Mouse (Mus musculus): ENCODE data around the gene Olfr522. TPM values are rescaled to one million over a fixed set of nuclear protein-coding genes. Genes with fewer than 3 reads are reported as not detected.
A peak's percentile ranks its signal among the peaks of the same experiment; 100 is the strongest.
"Not testable (repeated sequence)": the region's sequence is repeated elsewhere in the genome, so short reads cannot be mapped to it uniquely, and the experiment has no call there.

Gene Olfr522
- total RNA-seq, 2 experiments from 2014 or later = not detected

DNA sequence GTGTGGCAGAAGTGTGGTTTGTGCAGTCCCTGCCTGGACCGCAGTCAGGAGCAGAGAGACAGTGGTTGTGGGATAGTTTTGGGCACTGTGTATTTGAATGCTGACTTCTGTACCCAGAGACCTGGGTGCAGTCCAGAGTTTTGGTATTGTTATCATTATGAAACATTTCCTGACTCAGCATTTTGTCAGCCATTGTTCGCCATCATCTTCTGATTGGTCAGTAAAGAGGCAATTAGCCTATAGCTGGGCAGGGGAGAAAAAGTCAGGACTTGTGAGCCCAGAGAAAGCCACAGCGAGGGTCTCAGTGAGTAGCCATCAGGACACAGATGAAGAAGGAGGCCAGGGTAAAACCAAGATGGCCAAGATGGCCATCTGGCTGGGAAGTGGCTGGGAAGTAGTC is 4.2 kb downstream of the Olfr522 start:
- DNase-seq = no peak

DNA sequence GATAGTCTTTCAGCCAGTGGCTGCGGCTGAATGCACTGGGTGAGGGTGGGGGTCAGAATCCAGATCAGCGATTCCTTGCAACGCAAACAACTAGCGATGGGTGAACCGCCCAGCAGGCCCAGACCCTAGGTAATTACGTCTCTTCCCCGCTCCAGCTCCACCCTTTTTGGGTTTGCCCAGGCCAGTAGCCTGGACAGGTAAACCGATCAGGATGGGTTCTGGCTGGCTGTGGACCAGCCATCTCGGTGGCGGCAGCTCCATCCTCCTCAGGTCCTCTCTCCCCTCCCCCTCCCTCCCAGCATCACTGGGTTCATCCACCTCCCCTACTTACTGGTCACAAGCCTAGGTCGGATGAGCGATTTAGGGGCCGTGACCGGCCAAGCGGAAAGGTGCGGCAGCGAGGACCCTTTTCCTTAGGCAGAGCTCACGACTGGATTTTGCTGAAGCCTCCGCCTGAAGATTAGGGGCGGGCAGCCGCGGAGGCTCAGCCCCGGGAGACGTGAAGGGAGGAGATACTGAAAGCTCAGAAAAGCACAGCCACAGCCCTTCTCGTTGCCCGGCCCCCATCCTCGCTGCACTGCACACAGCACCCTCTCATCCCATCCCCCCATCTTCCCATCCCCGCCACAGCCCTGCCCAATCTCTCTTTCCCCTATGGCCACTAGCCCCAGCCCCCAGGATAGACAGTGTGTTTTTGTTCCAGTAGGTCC is 10.2 kb downstream of the Olfr522 start, which contains the start of gene Sprn:
TSS of gene Sprn (minus strand) at position 660 of the 710 bp plus-strand sequence.
- DNase-seq = peak; percentile 70 to 78

DNA sequence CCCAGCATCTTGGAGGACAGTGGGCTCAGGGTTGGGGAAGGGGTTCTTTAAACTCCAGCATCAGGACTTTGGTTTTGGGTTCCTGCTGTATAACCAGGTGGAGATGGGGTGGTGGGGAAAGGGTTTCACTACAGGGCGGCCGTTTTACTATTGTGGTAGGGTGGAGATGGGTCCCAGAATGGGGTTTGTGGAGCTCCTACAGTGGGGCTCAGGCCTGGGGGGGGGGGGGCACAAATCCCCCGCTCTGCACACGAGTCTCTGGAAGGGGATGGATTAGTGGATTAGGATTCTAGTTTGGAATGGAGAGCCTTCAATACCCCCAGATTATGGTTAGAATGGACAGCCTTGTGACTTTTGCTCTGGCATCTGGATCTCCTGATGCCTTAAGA is 10.7 kb downstream of the Olfr522 start:
- DNase-seq = no peak

DNA sequence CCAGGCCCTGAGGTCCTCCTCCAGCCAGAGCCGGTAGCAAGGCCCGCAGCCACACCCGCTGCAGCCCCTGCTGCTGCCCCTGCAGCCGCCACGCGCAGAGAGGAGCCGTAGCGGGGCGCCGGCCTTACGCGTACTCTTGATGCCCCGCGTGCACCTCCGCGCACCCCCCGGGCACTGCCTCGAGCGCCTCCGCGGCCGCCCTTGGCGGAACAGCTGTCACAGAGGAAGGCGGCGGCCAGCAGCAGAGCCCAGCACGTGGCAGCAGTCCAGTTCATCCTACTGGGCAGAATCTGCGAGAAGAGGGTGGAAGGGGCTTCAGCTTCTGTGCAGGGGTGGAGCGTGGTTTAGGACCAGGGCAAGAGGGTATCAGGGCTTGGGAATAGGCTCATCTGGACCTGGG is 11.2 kb downstream of the Olfr522 start:
- DNase-seq = peak; percentile 43 to 52

DNA sequence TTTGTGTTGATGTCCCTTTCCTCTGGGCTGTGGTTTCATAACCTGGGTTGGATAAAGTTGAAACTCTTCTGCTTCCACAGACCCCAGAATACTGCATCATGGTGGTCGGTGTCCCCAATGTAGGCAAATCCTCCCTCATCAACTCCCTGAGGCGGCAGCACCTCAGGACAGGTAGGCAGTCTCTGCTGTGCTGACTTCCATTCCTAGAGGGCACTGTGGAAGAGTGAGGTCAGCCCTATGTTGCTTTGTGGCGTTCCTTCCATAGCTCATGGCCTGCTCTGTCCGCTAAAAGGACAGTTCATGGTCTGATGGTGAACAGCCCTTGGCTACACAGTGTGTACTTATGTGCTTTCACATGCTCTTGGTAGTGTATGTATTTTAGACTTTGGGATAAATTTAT is 20.0 kb downstream of the Olfr522 start:
- DNase-seq = no peak

DNA sequence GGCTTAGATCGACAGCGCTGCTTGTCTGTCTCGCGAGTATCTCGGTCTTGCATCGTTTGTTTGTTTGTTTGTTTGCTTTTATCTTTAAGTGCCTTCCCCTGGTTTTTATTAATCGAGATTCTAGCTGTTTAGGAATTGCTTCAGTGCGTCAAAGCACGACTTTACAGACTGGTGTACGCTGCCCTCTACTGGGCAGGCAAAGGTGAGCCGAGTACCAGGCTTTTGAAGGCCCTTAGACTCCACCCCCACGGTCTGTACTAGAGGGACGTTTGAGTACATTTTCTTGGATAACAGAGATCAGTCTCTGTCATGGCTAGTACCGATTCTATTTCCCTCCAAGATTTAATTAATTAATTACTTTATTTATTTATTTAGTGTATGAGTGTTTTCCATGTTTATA is 23.2 kb downstream of the Olfr522 start:
- DNase-seq = peak in 1 of 2 experiments; percentile 59

DNA sequence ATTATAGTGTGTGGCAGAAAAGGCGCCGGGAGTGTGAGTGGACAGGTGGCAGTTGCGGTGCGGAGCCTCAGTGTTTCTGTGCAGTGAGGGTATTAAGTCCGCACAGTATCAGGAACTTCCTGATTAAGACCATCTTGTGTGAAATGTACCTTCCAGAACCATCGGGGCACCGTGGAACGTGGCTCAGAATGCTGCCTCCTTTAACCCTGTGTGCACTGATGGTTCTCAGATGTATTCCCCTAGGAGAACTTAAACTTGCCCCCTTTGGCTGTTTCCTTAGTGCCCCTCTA is 26.6 kb downstream of the Olfr522 start:
- DNase-seq = no peak

DNA sequence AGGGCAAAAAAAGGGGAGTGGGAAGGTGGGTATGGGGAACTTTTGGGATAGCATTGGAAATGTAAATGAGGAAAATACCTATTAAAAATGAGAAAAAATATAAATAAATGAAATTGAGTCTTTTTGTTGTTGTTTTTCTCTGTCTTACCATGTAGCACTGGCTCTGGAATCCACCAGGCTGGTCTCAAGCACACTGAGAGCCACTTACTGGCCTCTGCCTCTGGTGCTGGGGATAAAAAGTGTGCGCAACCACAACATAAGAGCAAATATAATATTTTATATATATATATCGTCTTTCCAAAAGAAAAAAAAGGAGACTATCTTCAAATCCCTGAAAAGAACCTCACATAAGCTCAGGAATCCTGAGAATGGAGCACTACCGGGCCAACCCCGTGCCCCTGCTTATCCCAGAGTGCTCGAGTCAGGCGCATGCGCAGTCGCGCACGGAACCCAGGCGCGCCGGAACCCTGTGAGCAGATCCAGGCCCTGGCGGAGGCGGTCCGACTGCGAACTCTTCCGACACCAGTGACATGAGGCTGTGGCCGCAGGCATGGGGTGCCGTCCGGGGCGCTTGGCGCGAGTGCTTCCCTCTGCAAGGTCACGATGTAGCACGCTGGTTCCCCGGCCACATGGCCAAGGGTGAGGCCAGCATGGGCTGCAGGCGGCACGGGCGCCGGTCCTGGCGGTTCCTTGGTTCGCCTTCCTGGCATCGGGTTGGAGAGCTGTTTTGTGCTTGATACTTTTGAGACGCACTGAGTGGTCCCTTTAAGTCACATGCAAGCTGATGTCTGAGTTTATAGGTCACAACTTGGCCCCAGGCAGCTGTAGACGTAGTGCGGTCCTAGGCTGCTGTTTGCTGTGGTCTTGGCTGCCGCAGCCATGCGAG is 27.2 kb downstream of the Olfr522 start, which contains the start of gene Mtg1:
TSS of gene Mtg1 (plus strand) at position 430 of the 886 bp plus-strand sequence.
- DNase-seq = peak; percentile 95 to 97

DNA sequence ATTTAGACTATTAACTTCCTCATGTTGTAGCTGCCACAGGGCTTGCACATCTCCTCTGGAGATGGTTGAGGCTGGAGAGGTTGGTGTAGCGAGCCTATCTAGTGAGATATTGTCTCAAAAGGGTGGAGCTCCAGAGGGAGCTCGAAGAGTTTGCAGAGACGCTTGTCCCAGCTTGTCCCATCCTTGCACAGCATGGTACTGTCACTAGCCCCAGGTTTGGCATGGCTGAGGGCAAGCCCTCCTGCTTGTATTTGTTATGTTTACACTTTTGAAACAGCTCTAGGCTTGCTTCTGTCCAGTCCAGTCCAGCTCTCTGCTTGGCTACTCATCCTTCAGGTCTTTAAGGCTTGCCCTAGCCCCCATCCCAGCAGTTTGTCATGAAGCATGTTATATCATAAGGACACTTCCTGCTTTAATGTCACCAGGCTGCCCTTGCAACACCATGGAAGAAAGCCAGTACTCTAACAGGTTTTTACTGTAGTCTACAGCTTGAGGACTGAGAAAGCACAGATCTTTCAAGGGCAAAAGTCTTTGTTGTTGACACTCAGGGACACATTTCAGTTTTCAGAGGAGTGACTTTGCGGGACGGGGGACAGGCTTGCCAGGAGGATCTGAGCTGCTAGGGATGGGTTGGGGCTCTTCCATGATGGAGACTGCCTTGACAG is 29.3 kb downstream of the Olfr522 start:
- no peak for DNase-seq

DNA sequence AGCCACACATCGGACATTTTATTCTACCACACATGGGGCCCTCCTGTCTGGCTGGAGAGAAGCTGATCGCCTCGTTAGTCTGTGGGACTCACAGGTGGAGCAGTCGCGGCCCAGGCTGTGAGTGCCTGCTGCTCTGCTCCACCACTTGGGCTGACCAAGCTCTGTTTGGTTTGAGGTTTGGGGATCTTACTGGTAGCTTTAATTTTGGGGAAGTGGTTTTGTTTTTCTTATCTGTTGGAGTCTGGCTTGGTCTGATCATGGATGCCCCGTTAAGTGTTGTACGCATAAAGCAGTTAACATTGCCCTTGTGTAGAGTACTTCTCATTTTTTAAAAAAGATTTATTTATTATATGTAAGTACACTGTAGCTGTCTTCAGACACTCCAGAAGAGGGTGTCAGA is 30.5 kb downstream of the Olfr522 start:
- DNase-seq = not testable (repeated sequence)

DNA sequence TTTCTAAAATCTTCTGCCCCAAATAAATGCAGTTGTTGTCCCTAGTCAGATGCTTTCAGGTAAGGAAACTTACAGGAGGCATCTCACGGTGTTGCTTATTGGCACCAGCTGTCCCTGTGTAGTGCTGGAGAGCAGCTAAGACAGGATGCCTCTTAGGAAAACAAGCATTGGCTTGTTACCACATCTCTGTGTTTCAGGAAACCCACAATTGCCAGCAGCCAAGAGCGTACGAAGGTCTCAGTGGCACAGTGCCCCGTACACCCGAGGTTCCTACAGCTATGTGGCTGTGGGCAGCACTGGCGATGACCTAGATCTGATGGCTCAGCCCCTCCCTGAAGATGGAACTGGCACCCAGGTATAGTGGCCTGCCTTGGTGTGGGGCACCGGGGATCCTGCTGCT is 32.4 kb downstream of the Olfr522 start:
- not testable (repeated sequence) for DNase-seq

DNA sequence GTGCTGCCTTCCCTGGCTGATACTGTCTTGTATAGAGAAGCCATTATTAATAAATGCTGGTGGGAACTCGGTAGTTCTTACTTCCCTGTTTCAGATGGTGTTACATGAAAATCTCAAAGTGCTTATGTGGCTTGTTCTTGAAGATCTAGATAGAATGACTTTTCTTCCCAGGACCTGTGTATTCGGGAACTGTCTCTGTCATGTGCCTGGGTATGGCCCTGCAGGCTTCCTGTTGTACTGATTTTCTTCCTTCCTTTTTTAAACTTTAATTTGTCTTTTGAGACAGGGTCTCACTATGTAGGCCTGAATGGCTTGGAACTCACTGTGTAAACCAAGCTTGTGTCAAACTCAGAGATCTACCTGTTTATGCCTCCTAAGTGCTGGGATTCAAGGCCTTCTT is 36.7 kb downstream of the Olfr522 start:
- no peak for DNase-seq

DNA sequence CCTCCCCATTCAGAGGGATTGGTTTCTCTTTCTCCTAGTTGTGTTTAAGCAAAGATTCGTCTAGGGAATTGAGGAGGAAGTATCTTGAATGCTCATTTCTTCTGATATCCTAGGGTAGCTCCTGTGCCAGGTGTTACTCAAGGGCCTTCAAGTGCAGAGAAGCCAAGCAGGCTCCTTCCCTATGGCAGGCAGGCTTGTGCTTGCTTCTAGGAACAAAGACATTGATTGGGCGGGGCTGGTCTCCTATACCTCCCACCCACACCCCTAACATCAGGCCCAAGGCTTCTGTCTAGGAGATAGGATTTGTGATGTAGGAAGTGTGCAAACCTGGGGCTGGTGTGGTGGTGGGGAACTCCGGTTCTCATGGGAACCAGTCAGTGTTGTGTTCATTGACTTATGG is 37.6 kb downstream of the Olfr522 start:
- no peak for DNase-seq

DNA sequence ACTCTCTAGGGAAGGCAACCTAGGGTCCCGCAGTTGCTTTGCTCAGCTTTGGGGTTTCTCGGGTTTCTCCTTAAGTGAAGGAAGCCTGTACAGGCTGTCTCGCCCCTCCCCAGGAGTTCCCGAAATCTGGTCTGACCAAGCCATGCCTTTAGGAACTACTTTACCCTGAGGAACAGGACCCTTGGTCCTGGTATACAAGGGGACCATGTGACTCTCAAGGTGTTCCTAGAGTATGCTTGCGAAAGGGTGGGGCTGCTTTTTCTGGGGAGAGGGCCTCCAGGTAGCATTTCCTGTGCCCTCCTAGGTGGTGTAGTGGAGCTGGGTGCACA is 38.6 kb downstream of the Olfr522 start:
- DNase-seq = no peak

DNA sequence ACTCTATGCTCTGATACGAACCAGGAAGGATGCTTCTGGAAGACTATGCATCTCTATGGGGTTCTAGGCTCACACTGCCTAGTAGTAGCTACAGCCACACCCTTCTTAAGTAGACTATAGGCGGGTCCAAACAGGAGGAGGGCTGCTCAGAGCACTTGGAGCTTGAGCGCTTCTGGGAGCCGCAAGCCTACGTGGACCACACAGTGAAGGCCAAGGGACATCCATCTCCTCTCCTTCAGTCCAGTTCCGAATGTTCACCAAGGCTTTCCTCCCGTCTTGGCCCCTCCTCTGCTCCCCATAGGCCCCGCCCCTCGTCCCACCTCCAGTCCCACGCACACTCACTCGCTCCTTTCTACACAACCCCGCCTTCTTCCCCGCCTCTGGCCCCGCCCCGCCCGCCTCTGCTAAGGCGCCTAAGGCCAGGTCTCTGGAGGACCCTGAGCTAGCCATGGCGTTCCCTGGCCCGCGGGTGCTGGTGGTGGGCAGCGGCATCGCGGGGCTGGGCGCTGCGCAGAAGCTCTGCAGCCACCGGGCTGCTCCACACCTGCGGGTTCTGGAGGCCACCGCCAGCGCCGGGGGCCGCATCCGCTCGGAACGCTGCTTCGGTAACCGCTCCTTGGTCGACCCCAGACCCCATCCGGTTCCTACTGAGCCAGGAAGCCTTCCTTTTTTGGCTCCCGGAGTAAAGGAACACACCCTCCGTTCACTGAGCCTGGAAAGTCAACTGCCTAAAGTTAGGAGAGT is 39.1 kb downstream of the Olfr522 start:
- peak; percentile 85 to 87 for DNase-seq

DNA sequence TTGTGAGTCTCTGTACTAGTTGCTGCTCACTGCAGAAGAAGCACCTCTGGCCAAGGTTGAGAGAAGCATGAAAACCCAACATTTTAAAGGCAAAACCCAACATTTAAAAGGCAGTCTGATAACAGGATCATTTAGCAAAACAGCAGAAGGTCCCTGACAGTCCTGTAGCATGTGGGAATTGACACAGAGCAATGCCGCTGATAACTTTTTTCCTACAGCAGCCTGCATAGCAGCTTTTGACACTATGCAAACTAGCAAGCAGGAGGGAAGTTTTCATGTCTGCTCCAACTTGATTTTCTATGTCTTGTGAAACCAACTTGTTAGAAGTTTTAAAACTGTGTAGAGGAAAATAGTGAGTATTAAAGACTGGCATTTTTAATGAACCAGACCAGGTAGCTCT is 40.2 kb downstream of the Olfr522 start:
- DNase-seq = no peak

DNA sequence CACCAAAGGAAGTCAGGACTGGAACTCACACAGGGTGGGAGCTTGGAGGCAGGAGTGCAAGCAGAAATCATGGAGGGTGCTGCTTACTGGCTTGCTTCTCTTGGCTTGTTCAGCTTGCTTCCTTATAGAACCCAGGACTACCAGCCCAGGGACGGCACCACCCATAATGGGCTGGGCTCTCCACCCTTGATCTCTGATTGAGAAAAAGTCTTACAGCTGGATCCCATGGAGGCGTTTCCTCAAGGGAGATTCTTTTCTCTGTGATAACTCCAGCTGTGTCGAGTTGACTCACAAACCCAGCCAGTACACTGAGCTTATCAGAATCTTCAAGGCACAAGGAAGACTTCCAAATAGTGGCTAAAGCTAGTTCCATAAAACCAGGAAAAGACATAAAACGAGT is 41.8 kb downstream of the Olfr522 start:
- DNase-seq = no peak

DNA sequence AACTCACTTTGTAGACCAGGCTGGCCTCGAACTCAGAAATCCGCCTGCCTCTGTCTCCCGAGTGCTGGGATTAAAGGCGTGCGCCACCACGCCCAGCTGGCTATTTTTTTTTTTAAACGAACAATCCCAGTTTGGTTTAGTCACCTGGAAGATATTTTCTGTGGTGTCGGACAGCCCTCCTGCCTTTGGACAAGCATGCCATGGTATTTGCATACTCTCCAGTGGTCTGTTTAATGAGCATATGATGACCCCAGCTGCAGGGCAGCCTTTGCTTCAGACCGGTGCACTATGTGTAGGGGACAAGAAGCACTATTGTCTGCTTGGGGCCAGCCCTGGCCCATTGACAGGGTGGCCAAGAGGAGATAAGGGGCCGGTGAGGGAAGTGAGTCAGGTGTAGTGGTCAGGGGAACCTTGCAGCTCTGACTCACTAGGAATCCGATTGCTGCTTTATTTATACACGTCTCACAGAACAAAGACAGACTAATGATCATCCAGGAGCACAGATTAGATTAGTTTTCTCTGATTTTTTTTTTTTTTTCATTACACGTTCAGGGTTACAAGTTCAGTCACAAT is 43.1 kb downstream of the Olfr522 start:
- no peak for DNase-seq

DNA sequence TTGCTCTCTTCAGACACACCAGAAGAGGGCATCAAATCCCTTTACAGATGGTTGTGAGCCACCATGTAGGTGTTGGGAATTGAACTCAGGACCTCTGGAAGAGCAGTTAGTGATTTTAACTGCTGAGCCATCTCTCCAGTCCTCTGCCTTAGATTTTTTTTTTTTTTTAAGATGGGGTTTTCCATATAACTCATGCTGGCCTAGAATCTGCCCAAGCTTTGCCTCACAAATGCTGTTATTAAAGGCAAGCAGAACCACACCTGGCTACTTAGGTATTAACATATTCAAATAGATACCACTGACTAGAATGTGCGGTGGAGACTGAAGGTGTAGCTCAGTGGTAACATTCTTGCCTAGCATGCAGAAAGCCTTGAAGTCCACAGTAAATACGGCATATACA is 44.1 kb downstream of the Olfr522 start:
- no peak for DNase-seq

DNA sequence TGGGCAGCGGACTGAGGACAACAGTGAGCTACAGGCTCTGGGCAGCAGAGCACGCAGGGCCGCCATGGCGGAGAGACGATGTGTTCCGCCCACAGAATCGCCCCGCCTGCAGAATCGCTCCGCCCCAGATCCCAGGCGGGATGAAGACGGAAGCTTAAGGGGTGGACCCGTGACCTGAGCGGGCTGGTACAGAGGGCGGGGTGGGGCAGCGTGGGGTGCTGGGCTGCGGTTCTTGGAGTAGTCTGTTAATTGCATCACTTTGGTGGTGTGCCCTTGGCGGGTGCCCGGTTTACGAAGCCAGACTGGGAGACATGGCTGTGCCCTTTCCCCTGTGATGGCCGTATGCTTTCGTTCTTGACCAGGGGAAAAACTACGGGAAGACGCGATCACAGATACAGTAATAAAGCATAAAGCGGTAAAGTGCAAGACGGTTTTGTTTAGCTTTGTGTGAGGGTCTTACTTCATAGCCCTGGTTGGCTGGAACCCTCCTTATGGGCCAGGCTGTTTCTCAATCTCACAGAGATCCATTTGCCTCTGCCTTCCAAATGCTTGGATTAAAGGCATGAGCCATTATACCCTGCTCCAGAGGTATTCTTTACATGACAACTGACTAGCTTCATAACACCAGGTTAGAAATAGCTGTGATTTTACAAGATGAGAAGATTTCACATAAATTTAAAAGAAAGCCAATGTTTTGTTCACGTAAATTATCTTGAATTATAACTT is 48.1 kb downstream of the Olfr522 start, which contains the start of gene Echs1:
TSS of gene Echs1 (minus strand) at position 148 of the 726 bp plus-strand sequence.
- DNase-seq = peak; percentile 87

DNA sequence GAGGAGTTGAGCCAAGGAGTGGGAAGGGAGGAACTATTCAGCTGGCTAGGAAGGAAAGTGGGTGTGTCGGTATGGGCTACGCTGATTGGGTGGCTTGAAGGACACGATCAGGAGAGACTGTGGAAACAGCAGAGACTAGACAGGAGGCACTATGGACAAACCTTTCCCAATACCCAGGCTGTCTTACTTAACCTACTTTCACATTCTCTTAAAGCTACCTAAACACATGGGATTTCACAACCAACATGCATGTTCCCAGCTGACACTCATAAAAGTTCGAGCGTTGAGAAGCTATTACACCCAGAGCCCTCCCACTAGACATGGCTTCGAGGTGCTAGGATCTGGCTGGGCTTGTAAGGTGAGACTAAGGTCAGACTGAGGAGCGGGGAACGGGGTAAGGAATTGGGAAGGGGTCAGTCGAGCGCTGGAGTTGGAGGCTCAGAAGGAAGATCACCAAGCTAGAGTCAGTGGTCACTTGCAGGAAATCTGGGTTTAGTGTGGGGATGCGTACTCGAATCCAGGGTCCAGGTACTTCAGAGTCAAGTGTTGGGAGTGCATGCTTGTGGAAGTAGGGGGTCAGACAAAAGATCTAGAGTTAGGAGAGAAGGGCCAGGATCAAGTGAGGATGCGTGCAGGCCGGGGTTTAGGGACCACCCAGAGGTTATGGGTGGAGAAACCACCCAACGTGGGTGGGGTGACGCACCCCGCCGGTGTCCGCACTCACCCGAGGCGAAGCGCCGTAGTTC is 48.8 kb downstream of the Olfr522 start, which contains the start of gene Paox:
TSS of gene Paox (plus strand) at position 217 of the 746 bp plus-strand sequence.
- DNase-seq = peak; percentile 40 to 52
